Mouse (Mus musculus) cortical plate, adult 2 months (tissue): ENCODE measurements at regions not wholly inside any gene's neighbourhood (a gene's known extent, or its start where the extent isn't known, plus 50 kb on each side); places are given as distances from the start of the nearest gene placed in this dataset.

ENCODE experiments used
- CTCF ChIP-seq: fragments of 200-500 bp; IDR thresholded peaks from 2 replicates; pipeline ENCODE4 v1.5.1; 2011; ENCODE audit warnings: mild to moderate bottlenecking, control low read depth, low read length; ENCODE audit not compliant: insufficient read depth; ENCODE audit errors: extremely low read depth
- POLR2A ChIP-seq: fragments of 200-500 bp; IDR thresholded peaks from 2 replicates; pipeline ENCODE4 v1.6.1; 2011; ENCODE audit warnings: mild to moderate bottlenecking, low read length, control low read depth; ENCODE audit not compliant: insufficient read depth; ENCODE audit errors: extremely low read depth

DNA sequence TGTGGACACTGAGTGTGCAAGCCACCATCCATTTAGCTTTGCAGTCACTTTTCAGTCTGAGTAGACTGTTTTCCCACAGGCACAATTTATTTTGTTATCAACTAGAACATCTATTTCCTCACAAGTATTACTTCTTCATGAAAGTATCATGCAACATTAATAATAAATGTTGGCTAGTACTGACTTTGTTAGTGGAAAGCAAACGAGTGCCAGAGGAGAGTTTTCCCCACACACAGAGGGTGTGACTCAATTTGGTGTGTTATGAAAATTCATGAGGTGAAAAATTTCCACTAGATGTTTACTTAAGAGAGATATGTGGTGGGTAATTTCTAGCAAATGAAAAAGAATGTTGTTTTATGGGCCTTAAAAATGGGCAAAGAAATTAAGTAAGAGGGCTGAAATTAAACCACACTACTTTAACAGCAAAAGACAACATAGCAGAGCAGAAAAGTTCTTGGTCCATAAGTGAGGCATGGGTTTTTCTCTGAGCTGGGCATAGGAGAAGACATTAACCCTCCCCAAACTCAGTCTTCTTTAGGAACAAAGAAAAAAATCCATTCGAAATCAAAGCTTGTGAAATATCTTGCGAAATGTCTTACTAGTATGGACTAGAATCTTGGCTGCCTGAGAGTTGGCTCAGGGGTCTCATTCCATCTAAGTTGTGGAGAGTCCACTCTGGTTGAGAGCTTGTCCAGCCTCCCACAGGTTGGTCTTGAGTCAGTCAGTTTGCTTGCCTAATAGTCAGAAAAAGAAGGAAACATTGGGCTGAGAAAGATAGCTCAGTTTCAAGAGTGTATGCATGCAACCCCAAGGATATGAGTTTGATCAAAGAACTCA, 419.1 kb downstream of the Btbd3 start:
- no peak for TF ChIP-seq CTCF
- no peak for TF ChIP-seq POLR2A
